Mouse (Mus musculus) neural tube, embryonic 14.5 days (tissue): Measurements from ENCODE around the gene Nkx3-2. TPM values are rescaled to one million over a fixed set of nuclear protein-coding genes. Genes with fewer than 3 reads are reported as not detected.

Experiments
- ATAC-seq: fragments of 200-750 bp; cut with Nextera tagmentation; 2 replicates; pipeline ENCODE4 v1.8.0; 2017; ENCODE audit warnings: low read depth, mild to moderate bottlenecking, moderate TSS enrichment, moderate library complexity
- H3K27ac ChIP-seq: fragments of 300-500 bp; sonication (generic); 2 replicates; pipeline ENCODE4 v1.5.1; 2014; ENCODE audit warnings: low read depth, mild to moderate bottlenecking, control low read depth, low read length, moderate library complexity, mixed read lengths
- H3K27me3 ChIP-seq: fragments of 300-500 bp; sonication (generic); 2 replicates; pipeline ENCODE4 v1.6.1; 2014; ENCODE audit warnings: low read length; ENCODE audit not compliant: control insufficient read depth, insufficient read depth
- H3K36me3 ChIP-seq: fragments of 300-500 bp; sonication (generic); 2 replicates; pipeline ENCODE4 v1.6.1; 2014; ENCODE audit warnings: low read length, mixed read lengths; ENCODE audit not compliant: control insufficient read depth, insufficient read depth
- H3K4me1 ChIP-seq: fragments of 300-500 bp; sonication (generic); 2 replicates; pipeline ENCODE4 v1.6.1; 2014; ENCODE audit warnings: low read length; ENCODE audit not compliant: control insufficient read depth, insufficient read depth
- H3K4me2 ChIP-seq: fragments of 300-500 bp; sonication (generic); 2 replicates; pipeline ENCODE4 v1.6.1; 2014; ENCODE audit warnings: mild to moderate bottlenecking, low read depth, low read length, control low read depth
- H3K4me3 ChIP-seq: fragments of 300-500 bp; sonication (generic); 2 replicates; pipeline ENCODE4 v1.5.1; 2014; ENCODE audit warnings: low read depth, low read length, control low read depth, mixed read lengths
- H3K9ac ChIP-seq: fragments of 300-500 bp; sonication (generic); replicated peaks from 2 replicates; pipeline ENCODE4 v1.6.1; 2014; ENCODE audit warnings: low read depth, mild to moderate bottlenecking, control low read depth, low read length, mixed read lengths
- H3K9me3 ChIP-seq: fragments of 300-500 bp; sonication (generic); 2 replicates; pipeline ENCODE4 v1.6.1; 2016; ENCODE audit warnings: low read length; ENCODE audit not compliant: control insufficient read depth
- WGBS: fragments of 180-500 bp; shearing (Covaris S2); extraction: QIAGEN DNeasy Blood & Tissue Kit; methylation state at CpG from one replicate; pipeline ENCODE4 v1.1.7; 2014; 5-methylcytosine and 5-hydroxymethylcytosine counted together
- polyA plus RNA-seq: library from polyadenylated mRNA; unstranded; fragments of >200 nt; fragmentation: Nextera tagmentation; extraction: Ambion mirVana; gene quantifications from 2 replicates; pipeline ENCODE4 v1.2.1, GENCODE M21; 2014

The Nkx3-2 gene
- polyA plus RNA-seq: not detected in 2 replicates

- ATAC-seq: peak; percentile 14; the same call in 1 of the 2 replicates
- Histone ChIP-seq H3K9me3 (no peaks in the 10 kb centered on the region), H3K36me3 (no peaks in the 10 kb centered on the region), H3K9ac (no peak within 1 kb of the TSS), H3K4me2 (peak within 1 kb of the TSS; percentile 37), H3K27me3 (peaks cover 73% of the 10 kb centered on the region), H3K4me1 (peaks cover 19% of the 10 kb centered on the region), H3K27ac (no peak within 1 kb of the TSS), H3K4me3 (peak within 1 kb of the TSS; percentile 23)
- under 1% methylated on average over 77 of the region's 79 CpGs for WGBS
These were observed at the start of gene Nkx3-2 for GRCm38 (mm10) chr5:41763731-41764721. TSS of gene Nkx3-2 (minus strand) at chr5:41764501.

- WGBS: 81% methylated on average over 6 of the region's 6 CpGs
These were observed 48.2 kb upstream of the Nkx3-2 start for GRCm38 (mm10) chr5:41812516-41812915.

GRCm38 (mm10) chr5:41811279-41811678 lies 47.0 kb upstream of the Nkx3-2 start:
- no peaks in the 10 kb centered on the region for H3K9me3 ChIP-seq
- peaks cover 32% of the 10 kb centered on the region for H3K36me3 ChIP-seq
- no peak overlapping the region for H3K4me3 ChIP-seq
- no peaks in the 10 kb centered on the region for H3K4me1 ChIP-seq
- H3K9ac ChIP-seq: no peak overlapping the region
- no peak overlapping the region for H3K27ac ChIP-seq
- WGBS: 73% methylated on average over 3 of the region's 3 CpGs
- ATAC-seq: no peak
- no peaks in the 10 kb centered on the region for H3K27me3 ChIP-seq
- H3K4me2 ChIP-seq: no peak overlapping the region

More at GRCm38 (mm10) chr5:41812516-41812915, 48.2 kb upstream of the Nkx3-2 start:
- H3K27me3 ChIP-seq: no peaks in the 10 kb centered on the region
- H3K4me1 ChIP-seq: no peaks in the 10 kb centered on the region
- ATAC-seq: no peak
- peaks cover 34% of the 10 kb centered on the region for H3K36me3 ChIP-seq
- no peaks in the 10 kb centered on the region for H3K9me3 ChIP-seq
- H3K27ac ChIP-seq: no peak overlapping the region
- H3K4me2 ChIP-seq: no peak overlapping the region
- H3K9ac ChIP-seq: no peak overlapping the region
- no peak overlapping the region for H3K4me3 ChIP-seq

- Histone ChIP-seq H3K4me2 (no peak overlapping the region), H3K9me3 (no peaks in the 10 kb centered on the region), H3K36me3 (peaks cover 34% of the 10 kb centered on the region), H3K9ac (no peak overlapping the region), H3K27ac (no peak overlapping the region), H3K4me1 (no peaks in the 10 kb centered on the region), H3K27me3 (no peaks in the 10 kb centered on the region), H3K4me3 (no peak overlapping the region)
- WGBS: 95% methylated on average over 2 of the region's 2 CpGs
- ATAC-seq: no peak
These were observed 43.1 kb upstream of the Nkx3-2 start for GRCm38 (mm10) chr5:41807383-41807782.

GRCm38 (mm10) chr5:41806176-41806575 lies 41.9 kb upstream of the Nkx3-2 start:
- Histone ChIP-seq H3K4me3 (no peak overlapping the region), H3K4me2 (no peak overlapping the region), H3K4me1 (no peaks in the 10 kb centered on the region), H3K36me3 (peaks cover 27% of the 10 kb centered on the region), H3K27me3 (no peaks in the 10 kb centered on the region), H3K27ac (no peak overlapping the region), H3K9ac (no peak overlapping the region), H3K9me3 (no peaks in the 10 kb centered on the region)
- WGBS: 92% methylated on average over 5 of the region's 5 CpGs
- no peak for ATAC-seq

- Histone ChIP-seq H3K9ac (no peak overlapping the region), H3K4me2 (no peak overlapping the region), H3K36me3 (peaks cover 33% of the 10 kb centered on the region), H3K4me3 (no peak overlapping the region), H3K9me3 (no peaks in the 10 kb centered on the region), H3K4me1 (no peaks in the 10 kb centered on the region), H3K27me3 (no peaks in the 10 kb centered on the region), H3K27ac (no peak overlapping the region)
- no peak for ATAC-seq
- WGBS: 95% methylated on average over 2 of the region's 2 CpGs
These were observed 40.8 kb upstream of the Nkx3-2 start for GRCm38 (mm10) chr5:41805085-41805484.

- H3K36me3 ChIP-seq: peaks cover 34% of the 10 kb centered on the region
These were observed 40.3 kb upstream of the Nkx3-2 start for GRCm38 (mm10) chr5:41804643-41805042.

GRCm38 (mm10) chr5:41801622-41802021 lies 37.3 kb upstream of the Nkx3-2 start:
- H3K27me3 ChIP-seq: no peaks in the 10 kb centered on the region
- H3K9me3 ChIP-seq: no peaks in the 10 kb centered on the region
- H3K36me3 ChIP-seq: peaks cover 34% of the 10 kb centered on the region
- WGBS: 93% methylated on average over 2 of the region's 2 CpGs
- H3K27ac ChIP-seq: no peak overlapping the region
- no peak overlapping the region for H3K4me2 ChIP-seq
- H3K9ac ChIP-seq: no peak overlapping the region
- H3K4me1 ChIP-seq: no peaks in the 10 kb centered on the region
- no peak for ATAC-seq
- no peak overlapping the region for H3K4me3 ChIP-seq

More at GRCm38 (mm10) chr5:41804643-41805042, 40.3 kb upstream of the Nkx3-2 start:
- WGBS: 91% methylated on average over 2 of the region's 2 CpGs
- Histone ChIP-seq H3K4me1 (no peaks in the 10 kb centered on the region), H3K4me3 (no peak overlapping the region), H3K4me2 (no peak overlapping the region), H3K27ac (no peak overlapping the region), H3K9ac (no peak overlapping the region), H3K9me3 (no peaks in the 10 kb centered on the region), H3K27me3 (no peaks in the 10 kb centered on the region)
- ATAC-seq: no peak

- Histone ChIP-seq H3K4me1 (no peaks in the 10 kb centered on the region), H3K27me3 (no peaks in the 10 kb centered on the region), H3K4me3 (no peak overlapping the region), H3K36me3 (peaks cover 28% of the 10 kb centered on the region), H3K4me2 (no peak overlapping the region), H3K9me3 (no peaks in the 10 kb centered on the region), H3K27ac (no peak overlapping the region), H3K9ac (no peak overlapping the region)
- ATAC-seq: no peak
These were observed 30.1 kb upstream of the Nkx3-2 start for GRCm38 (mm10) chr5:41794434-41794833.
